Mouse (Mus musculus): ENCODE results near the gene Klk1b26. TPM values are rescaled to one million over a fixed set of nuclear protein-coding genes. Genes with fewer than 3 reads are reported as not detected.
"Not testable (repeated sequence)": the region's sequence is repeated elsewhere in the genome, so short reads cannot be mapped to it uniquely, and the experiment has no call there.

Klk1b26 gene
- polyA plus RNA-seq (2015; fragmentation: Nextera tagmentation; extraction: Ambion mirVana) = not detected in 2 replicates

GRCm38 (mm10) chr7:44011868-44012267 is at the start of gene Klk1b26:
Gene Klk1b26, plus strand, starts transcription at chr7:44012168.
- not testable (repeated sequence) for H3K9me3 ChIP-seq (ENCODE audit: low read length); H3K4me3 ChIP-seq (ENCODE audit: low read length); H3K4me2 ChIP-seq (replicated peaks; ENCODE audit: low read depth, low read length); H3K27ac ChIP-seq (ENCODE audit: low read length); H3K27me3 ChIP-seq (ENCODE audit: insufficient read depth, low read length); H3K4me1 ChIP-seq (ENCODE audit: insufficient read depth, low read length); ATAC-seq (ENCODE audit: low FRiP score, low TSS enrichment); H3K9ac ChIP-seq (replicated peaks; ENCODE audit: low read length); H3K36me3 ChIP-seq (ENCODE audit: insufficient read depth, low read length)

DNA sequence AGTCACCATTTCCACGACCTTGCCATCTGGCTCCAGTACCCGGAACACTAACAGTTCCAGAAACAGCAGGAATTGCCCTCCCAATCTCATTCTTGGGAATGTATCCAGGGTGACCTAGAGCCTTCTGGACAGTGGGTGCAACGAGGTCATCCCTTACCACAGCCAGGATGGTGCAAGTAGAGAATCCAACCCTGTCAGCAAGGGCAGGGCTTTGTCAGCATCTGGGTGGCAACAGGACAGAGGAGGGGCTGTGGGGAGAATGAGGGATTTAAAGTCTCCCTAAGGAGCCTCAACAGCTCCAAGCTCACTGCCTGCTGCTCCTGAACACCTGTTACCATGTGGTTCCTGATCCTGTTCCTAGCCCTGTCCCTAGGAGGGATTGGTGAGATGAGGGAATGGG is 45.5 kb upstream of the Klk1b26 start, which contains the start of gene Klk1b1:
TSS of gene Klk1b1 (plus strand) at position 301 of the 400 bp plus-strand sequence.
- H3K4me1 ChIP-seq (ENCODE audit: insufficient read depth, low read length) = no peaks in the 10 kb centered on the region

DNA sequence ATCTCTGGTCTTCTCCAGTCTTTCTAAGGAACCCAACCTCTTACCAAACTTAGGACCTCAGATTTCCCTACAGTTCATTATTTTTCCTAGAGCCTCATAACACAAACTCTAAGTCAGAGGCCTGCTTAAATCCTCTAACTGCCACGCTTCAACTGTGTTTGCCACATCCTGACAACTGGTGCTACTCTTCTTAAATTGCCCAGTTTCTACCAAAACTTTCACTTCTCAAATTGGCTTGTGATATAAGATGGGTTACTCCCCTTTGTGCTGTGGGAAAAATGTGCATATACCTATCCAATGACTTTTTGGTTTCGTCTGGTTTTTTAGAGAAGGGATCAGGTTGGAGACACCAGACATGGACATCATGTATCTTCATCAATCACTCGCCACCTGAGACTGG is 44.9 kb upstream of the Klk1b26 start:
- H3K9ac ChIP-seq (replicated peaks; ENCODE audit: low read length) = no peak overlapping the region
- no peak overlapping the region for H3K4me3 ChIP-seq (ENCODE audit: low read length)
- H3K27ac ChIP-seq (ENCODE audit: low read length) = no peak overlapping the region
- H3K4me1 ChIP-seq (ENCODE audit: insufficient read depth, low read length) = no peaks in the 10 kb centered on the region
- no peaks in the 10 kb centered on the region for H3K36me3 ChIP-seq (ENCODE audit: insufficient read depth, low read length)
- no peaks in the 10 kb centered on the region for H3K9me3 ChIP-seq (ENCODE audit: low read length)
- ATAC-seq (ENCODE audit: low FRiP score, low TSS enrichment) = no peak
- 82% methylated on average over 3 of the region's 3 CpGs for WGBS
- H3K27me3 ChIP-seq (ENCODE audit: insufficient read depth, low read length) = no peaks in the 10 kb centered on the region
- H3K4me2 ChIP-seq (replicated peaks; ENCODE audit: low read depth, low read length) = no peak overlapping the region

More for the DNA sequence above, 45.5 kb upstream of the Klk1b26 start, which contains the start of gene Klk1b1:
- no peak within 1 kb of the TSS for H3K27ac ChIP-seq (ENCODE audit: low read length)
- WGBS = 65% methylated on average over 3 of the region's 3 CpGs
- H3K27me3 ChIP-seq (ENCODE audit: insufficient read depth, low read length) = no peaks in the 10 kb centered on the region
- no peak for ATAC-seq (ENCODE audit: low FRiP score, low TSS enrichment)
- H3K36me3 ChIP-seq (ENCODE audit: insufficient read depth, low read length) = no peaks in the 10 kb centered on the region
- H3K4me3 ChIP-seq (ENCODE audit: low read length) = no peak within 1 kb of the TSS
- no peak within 1 kb of the TSS for H3K4me2 ChIP-seq (replicated peaks; ENCODE audit: low read depth, low read length)
- H3K9me3 ChIP-seq (ENCODE audit: low read length) = no peaks in the 10 kb centered on the region
- H3K9ac ChIP-seq (replicated peaks; ENCODE audit: low read length) = no peak within 1 kb of the TSS

DNA sequence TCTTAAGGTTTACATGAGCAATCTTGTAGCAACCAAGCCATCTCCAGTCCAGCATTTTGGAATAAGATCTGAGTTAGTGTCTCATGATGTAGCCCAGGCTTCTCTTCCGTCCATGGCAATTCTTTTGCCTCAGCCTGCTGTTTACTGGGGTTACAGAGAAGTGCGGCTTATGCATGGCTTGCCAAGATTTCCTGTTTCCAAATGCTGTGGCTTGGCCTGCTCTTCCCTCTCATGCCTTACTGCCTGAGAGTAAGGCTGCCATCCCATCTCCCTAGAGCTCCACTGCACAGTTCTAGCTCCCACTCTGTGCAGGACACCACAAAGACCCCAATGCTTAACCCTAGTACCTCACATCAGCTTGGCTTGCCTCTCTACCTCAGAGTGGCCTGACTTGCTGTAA is 44.4 kb upstream of the Klk1b26 start:
- no peak overlapping the region for H3K4me2 ChIP-seq (replicated peaks; ENCODE audit: low read depth, low read length)
- WGBS = 83% methylated on average over 2 of the region's 2 CpGs
- H3K9ac ChIP-seq (replicated peaks; ENCODE audit: low read length) = no peak overlapping the region
- H3K4me1 ChIP-seq (ENCODE audit: insufficient read depth, low read length) = no peaks in the 10 kb centered on the region
- H3K27ac ChIP-seq (ENCODE audit: low read length) = no peak overlapping the region
- H3K36me3 ChIP-seq (ENCODE audit: insufficient read depth, low read length) = no peaks in the 10 kb centered on the region
- H3K9me3 ChIP-seq (ENCODE audit: low read length) = no peaks in the 10 kb centered on the region
- no peak overlapping the region for H3K4me3 ChIP-seq (ENCODE audit: low read length)
- no peaks in the 10 kb centered on the region for H3K27me3 ChIP-seq (ENCODE audit: insufficient read depth, low read length)
- no peak for ATAC-seq (ENCODE audit: low FRiP score, low TSS enrichment)

DNA sequence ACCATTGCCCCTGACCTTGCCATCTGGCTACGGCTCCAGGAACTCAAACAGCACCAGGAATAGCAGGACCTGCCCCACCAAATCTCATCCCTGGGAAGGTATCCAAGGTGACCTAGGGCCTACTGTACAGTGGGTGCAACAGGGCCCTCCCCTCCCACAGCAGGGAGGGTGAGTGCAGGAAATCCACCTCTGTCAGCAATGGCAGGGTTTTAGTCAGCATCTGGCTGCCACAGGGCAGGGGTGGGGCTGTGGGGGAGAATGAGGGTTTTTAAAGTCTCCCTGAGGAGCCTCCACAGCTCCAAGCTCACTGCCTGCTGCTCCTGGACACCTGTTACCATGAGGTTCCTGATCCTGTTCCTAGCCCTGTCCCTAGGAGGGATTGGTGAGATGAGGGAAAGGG is 36.2 kb upstream of the Klk1b26 start, which contains the start of gene Klk1b9:
TSS of gene Klk1b9 (plus strand) at position 301 of the 400 bp plus-strand sequence.
- not testable (repeated sequence) for H3K27ac ChIP-seq (ENCODE audit: low read length); H3K36me3 ChIP-seq (ENCODE audit: insufficient read depth, low read length); H3K4me1 ChIP-seq (ENCODE audit: insufficient read depth, low read length); H3K4me2 ChIP-seq (replicated peaks; ENCODE audit: low read depth, low read length); H3K9me3 ChIP-seq (ENCODE audit: low read length); ATAC-seq (ENCODE audit: low FRiP score, low TSS enrichment); H3K4me3 ChIP-seq (ENCODE audit: low read length); H3K27me3 ChIP-seq (ENCODE audit: insufficient read depth, low read length); H3K9ac ChIP-seq (replicated peaks; ENCODE audit: low read length)
- WGBS = 58% methylated on average over 1 of the region's 1 CpGs

- Histone ChIP-seq H3K4me1 (ENCODE audit: insufficient read depth, low read length) (no peaks in the 10 kb centered on the region), H3K4me3 (ENCODE audit: low read length) (no peak overlapping the region), H3K27ac (ENCODE audit: low read length) (no peak overlapping the region), H3K4me2 (replicated peaks; ENCODE audit: low read depth, low read length) (no peak overlapping the region), H3K36me3 (ENCODE audit: insufficient read depth, low read length) (no peaks in the 10 kb centered on the region), H3K9me3 (ENCODE audit: low read length) (no peaks in the 10 kb centered on the region), H3K27me3 (ENCODE audit: insufficient read depth, low read length) (no peaks in the 10 kb centered on the region), H3K9ac (replicated peaks; ENCODE audit: low read length) (no peak overlapping the region)
- ATAC-seq (ENCODE audit: low FRiP score, low TSS enrichment) = no peak
These were observed 26.3 kb upstream of the Klk1b26 start for GRCm38 (mm10) chr7:43985657-43986056.

DNA sequence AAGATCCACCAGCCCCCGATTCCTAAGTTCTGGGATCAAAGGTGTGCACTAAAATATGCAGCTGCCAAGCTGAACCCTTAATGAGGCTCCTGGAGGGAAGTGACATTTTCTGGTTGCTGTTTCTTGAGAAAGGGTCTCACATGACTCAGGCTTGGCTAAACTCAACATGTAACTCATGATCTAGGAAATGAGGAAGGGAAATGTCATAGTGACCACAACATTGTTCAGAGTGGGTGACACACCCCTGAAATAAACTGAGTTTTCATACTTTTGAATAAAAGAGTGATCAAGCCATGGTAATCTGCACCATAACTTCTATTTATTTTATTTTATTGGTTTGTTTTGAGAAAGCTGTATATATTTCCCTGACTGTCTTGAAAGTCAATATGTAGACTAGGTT is 17.1 kb upstream of the Klk1b26 start:
- not testable (repeated sequence) for H3K4me2 ChIP-seq (replicated peaks; ENCODE audit: low read depth, low read length); H3K4me1 ChIP-seq (ENCODE audit: insufficient read depth, low read length); H3K27ac ChIP-seq (ENCODE audit: low read length); H3K4me3 ChIP-seq (ENCODE audit: low read length); ATAC-seq (ENCODE audit: low FRiP score, low TSS enrichment); H3K9ac ChIP-seq (replicated peaks; ENCODE audit: low read length); H3K9me3 ChIP-seq (ENCODE audit: low read length); H3K36me3 ChIP-seq (ENCODE audit: insufficient read depth, low read length); H3K27me3 ChIP-seq (ENCODE audit: insufficient read depth, low read length)
- WGBS = 60% methylated on average over 1 of the region's 1 CpGs

- H3K27me3 ChIP-seq (ENCODE audit: insufficient read depth, low read length); ATAC-seq (ENCODE audit: low FRiP score, low TSS enrichment); H3K4me2 ChIP-seq (replicated peaks; ENCODE audit: low read depth, low read length); H3K9me3 ChIP-seq (ENCODE audit: low read length); H3K4me1 ChIP-seq (ENCODE audit: insufficient read depth, low read length); H3K4me3 ChIP-seq (ENCODE audit: low read length); H3K9ac ChIP-seq (replicated peaks; ENCODE audit: low read length); H3K27ac ChIP-seq (ENCODE audit: low read length); H3K36me3 ChIP-seq (ENCODE audit: insufficient read depth, low read length): not testable (repeated sequence)
- 80% methylated on average over 4 of the region's 4 CpGs for WGBS
These were observed 16.4 kb upstream of the Klk1b26 start, which contains the start of gene Klk1b11 for GRCm38 (mm10) chr7:43995577-43995976. Gene Klk1b11, plus strand, starts transcription at chr7:43995877.

DNA sequence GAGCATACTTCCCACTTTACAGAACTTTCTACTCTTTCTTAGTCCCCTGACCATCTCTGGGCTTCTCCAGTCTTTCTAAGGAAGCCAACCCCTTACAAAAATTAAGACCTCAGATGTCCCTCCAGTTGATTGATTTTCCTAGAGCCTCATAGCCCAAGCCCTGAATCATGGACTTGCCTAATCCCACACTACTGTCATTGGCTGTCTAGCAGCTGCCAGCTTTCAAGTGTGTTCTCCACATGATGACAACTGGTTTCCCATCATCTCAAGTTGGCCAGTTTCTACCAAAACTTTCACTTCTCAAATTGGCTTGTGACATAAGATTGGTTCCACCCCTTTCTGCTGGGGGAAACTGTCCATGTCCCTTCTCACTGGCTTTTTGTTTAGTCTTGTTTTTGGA is 7.1 kb upstream of the Klk1b26 start:
- no peak overlapping the region for H3K4me2 ChIP-seq (replicated peaks; ENCODE audit: low read depth, low read length)

DNA sequence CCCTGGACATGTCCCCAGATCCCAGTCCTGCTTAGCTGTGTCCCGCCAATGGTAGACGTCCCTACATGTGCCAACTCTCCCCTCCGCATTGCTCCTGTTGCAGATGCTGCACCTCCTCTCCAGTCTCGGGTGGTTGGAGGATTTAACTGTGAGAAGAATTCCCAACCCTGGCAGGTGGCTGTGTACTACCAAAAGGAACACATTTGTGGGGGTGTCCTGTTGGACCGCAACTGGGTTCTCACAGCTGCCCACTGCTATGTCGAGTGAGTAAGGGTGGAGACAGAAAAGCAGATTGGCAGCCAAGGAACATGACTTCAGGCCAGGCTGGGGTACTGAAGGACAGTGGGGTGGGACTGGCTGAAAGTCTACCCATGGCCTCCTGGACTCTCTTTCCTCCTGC is 2.7 kb downstream of the Klk1b26 start:
- H3K9me3 ChIP-seq (ENCODE audit: low read length); H3K4me2 ChIP-seq (replicated peaks; ENCODE audit: low read depth, low read length); H3K4me3 ChIP-seq (ENCODE audit: low read length); ATAC-seq (ENCODE audit: low FRiP score, low TSS enrichment); H3K36me3 ChIP-seq (ENCODE audit: insufficient read depth, low read length); H3K27ac ChIP-seq (ENCODE audit: low read length); H3K4me1 ChIP-seq (ENCODE audit: insufficient read depth, low read length); H3K27me3 ChIP-seq (ENCODE audit: insufficient read depth, low read length); H3K9ac ChIP-seq (replicated peaks; ENCODE audit: low read length): not testable (repeated sequence)
- 86% methylated on average over 6 of the region's 6 CpGs for WGBS

More for the DNA sequence above, 7.1 kb upstream of the Klk1b26 start:
- ATAC-seq (ENCODE audit: low FRiP score, low TSS enrichment) = no peak
- Histone ChIP-seq H3K27ac (ENCODE audit: low read length) (no peak overlapping the region), H3K9ac (replicated peaks; ENCODE audit: low read length) (no peak overlapping the region), H3K27me3 (ENCODE audit: insufficient read depth, low read length) (no peaks in the 10 kb centered on the region), H3K4me3 (ENCODE audit: low read length) (no peak overlapping the region), H3K4me1 (ENCODE audit: insufficient read depth, low read length) (no peaks in the 10 kb centered on the region), H3K36me3 (ENCODE audit: insufficient read depth, low read length) (no peaks in the 10 kb centered on the region), H3K9me3 (ENCODE audit: low read length) (no peaks in the 10 kb centered on the region)
